Mouse (Mus musculus) frontal cortex, postnatal 25 days (tissue): ENCODE measurements around the gene Sp140.
"Not testable (repeated sequence)": the region's sequence is repeated elsewhere in the genome, so short reads cannot be mapped to it uniquely, and the experiment has no call there.

Experiments
- DNase-seq, 2 experiments: peaks; one replicate each; pipeline ENCODE4 v3.0.0; 2022; ENCODE audit warnings: low spot score in 2 of 2

Sp140 gene

DNA sequence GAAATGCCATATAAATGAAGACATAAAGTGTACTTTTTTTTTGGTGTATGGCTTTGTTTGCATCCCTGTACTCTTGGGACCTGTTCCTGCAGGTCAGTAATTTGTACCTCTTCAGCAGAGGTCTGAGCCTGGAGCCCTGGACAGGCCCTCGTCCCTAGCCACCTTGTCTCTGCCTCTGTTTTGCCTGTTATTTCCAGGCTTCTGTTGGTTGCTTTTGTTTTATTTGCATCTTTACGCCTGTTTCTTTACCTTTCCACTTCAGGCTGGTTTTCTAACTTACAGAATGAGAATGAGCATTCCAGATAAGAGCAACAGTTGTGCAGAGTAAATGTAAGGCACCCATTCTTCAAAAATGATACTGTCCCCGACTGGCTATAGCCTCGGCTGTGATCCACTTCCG lies at the start of gene Sp140:
TSS of gene Sp140 (plus strand) at position 301 of the 400 bp plus-strand sequence.
- not testable (repeated sequence) for DNase-seq

DNA sequence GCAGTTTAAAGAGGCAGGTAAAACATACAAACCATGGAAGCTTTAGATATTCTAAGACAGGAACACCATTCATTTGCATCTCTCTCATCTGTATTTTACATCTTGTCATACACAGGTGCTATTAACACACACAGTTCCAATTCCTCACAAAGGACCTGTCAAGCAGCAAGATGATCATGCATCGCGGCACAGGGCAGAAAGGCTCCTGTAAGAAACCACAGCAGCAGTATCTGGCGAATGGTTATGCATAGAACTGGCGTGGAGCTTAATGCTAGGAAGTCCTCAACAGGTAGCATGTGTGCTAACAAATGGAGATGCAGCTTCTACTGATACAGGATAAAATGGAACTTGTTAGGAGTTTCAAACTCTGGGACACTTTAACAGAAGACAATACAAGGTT lies 44.9 kb upstream of the Sp140 start:
- peak in 1 of 2 experiments; percentile 5 for DNase-seq

DNA sequence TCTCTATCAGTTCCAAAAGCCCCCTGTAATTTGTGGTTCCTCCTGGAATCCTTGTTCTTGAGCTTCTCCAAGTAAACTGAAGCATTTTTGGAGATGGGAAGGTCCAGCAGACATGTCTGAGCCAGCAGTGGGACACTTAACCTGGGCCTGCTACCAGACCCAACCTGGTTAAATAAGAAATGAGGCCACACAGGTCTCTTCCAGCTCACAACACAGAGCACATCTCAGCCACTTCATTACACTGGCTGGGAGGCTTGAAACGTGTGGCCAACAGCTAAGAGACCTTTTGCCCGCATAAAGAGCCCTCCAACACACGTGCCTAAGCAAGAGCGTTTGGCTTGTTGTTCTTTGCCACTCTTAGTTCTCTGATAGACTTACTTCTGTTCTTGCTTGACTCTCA lies 26.6 kb upstream of the Sp140 start:
- not testable (repeated sequence) for DNase-seq

- DNase-seq = not testable (repeated sequence)
Observed at GRCm38 (mm10) chr1:85575376-85575775, 24.8 kb upstream of the Sp140 start, which contains the start of gene G530012D18Rik. TSS of gene G530012D18Rik (plus strand) at chr1:85575676.

GRCm38 (mm10) chr1:85578372-85579010 lies 21.7 kb upstream of the Sp140 start:
- DNase-seq = not testable (repeated sequence)

DNA sequence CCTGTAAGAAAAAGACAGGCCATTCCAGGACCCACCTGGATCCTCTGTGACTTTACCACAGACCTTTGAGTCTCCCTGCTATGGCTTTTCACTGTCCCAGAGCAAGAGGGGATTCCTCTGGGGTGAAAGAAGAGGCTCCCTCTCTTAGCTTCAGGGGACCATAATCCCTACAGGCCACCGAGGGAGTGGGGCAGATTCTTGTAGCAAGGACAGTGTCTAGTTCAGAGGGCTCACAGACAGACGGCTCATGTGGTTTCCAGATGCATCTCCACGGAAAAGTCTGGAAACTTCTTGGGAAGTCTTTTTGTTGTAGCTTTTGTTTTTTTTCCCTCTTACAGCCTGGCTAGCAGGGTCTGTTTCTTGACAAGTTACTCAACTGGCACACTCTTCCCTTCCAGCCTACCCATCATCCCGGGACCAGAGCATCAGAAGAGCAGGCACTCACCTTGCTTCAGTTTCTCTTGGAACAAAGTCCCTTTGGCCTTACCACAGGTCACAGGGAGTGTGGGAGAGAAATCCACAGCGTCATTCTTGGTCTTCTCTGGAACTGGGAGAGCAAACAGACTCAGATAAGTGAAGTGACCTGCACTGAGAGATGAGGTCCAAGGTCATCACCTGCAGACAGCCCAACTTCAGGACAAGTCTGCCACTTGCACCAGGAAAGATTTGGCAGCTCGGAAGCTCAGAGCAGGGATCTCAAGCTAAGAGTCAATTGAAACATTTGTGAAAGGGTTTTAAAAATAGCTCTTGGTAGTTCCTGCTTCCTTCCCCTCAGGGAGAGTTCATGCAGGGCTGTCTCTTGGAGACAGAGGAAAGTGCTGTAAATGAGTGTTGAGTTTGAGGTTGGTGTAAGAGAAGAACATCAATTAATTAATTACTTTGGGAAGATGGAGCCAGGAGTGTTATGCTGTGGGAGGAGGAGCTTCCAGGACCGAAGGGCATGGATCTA lies 20.7 kb upstream of the Sp140 start:
- DNase-seq = not testable (repeated sequence)

GRCm38 (mm10) chr1:85580148-85580534 lies 20.0 kb upstream of the Sp140 start:
- not testable (repeated sequence) for DNase-seq

- not testable (repeated sequence) for DNase-seq
Observed at GRCm38 (mm10) chr1:85580578-85580977, 19.6 kb upstream of the Sp140 start.

DNA sequence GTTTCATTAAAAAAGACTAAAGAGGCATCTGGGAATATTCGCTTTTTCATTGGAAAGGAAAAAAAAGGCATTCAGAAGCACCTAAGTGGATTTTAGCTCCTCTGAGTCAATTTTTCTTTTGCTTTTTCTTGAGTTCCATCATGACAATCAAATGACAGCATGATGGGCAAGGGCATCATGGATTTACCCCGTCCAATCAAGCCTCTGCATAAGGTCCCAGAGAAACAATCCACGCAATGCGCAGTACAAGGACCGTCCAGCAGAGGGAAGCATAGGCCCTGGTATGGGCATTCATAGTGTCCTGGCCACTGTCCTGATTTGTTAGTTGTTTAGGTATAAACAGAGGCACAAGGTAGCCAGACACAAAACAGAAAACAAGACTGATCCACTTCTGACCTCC lies 18.7 kb upstream of the Sp140 start:
- not testable (repeated sequence) for DNase-seq

GRCm38 (mm10) chr1:85588697-85589096 lies 11.5 kb upstream of the Sp140 start:
- DNase-seq = not testable (repeated sequence)

DNA sequence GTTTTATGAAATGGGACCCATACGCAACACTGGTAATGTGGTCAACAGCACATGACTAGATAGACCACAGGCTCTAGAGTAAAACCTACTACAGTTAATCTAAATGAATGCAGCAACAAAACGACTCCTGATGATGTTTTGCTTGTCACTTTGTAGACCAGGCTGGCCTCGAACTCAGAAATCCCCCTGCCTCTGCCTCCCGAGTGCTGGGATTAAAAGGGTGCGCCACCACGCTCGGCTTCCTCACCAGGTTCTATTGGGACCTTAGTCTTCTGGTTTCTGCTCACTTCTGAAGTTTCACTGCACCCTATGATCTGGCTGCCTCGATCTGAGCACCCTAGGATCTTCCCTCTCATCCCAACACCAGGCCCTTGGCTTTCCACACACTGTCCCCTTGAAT lies 7.7 kb upstream of the Sp140 start:
- not testable (repeated sequence) for DNase-seq

DNA sequence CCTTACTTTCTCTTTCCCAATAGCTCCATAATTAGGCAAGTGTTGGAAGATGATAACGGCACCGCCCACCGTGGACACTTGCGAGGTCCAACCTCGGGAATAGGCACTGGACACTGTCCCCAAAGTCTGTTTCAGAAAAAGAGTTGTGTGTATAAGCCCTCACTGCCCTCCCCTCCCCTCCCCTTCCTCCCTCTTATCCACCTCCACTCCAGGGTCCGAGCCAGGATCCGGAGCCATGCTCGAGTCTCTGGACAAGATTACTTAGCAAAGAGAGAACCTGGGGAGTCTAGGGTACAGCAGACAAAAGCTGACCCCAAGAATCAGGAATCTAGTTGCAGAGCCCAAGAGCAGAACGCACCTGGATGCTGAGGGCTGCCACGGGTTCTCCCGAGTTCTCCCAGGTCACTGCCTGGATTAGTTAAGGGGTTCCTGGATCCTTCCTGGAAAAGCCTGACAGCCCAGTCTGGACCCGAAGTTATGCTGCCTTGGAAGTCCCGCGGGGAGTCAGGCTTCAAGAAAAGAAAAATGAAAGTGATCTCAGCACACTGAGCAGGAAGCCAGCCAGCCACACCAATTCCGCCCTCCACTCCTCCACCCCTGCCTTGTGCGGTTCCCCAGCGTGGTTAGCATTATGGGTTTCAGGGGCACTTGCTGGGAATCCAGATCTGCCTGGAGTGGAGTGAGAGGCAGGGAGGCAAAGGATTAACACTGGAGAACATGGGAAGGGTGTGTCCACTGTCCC lies 1.7 kb upstream of the Sp140 start, which contains the start of gene Sp110:
TSS of gene Sp110 (minus strand) at position 547 of the 742 bp plus-strand sequence.
- DNase-seq = not testable (repeated sequence)

DNA sequence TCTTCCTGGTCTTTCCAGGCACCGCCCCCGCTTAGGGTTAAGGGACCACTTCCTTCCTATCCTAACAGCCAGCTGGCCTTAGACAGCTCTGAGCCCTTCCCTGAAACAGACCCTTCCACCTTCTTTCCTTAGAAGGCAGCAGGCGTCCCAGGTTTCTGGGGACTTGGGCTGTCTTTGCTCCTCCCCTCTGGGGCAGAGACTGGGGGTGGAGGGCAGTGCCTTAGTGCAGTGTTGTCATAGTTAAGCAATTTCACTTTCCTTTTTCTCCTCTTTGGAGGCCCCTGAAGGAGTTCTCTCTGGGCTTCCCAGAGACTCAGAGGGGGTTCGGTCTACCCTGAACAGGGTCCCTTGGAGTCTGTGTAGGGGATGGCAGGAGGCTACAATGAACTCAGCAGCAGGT lies 616 bp downstream of the Sp140 start:
- not testable (repeated sequence) for DNase-seq

- DNase-seq = not testable (repeated sequence)
Observed at GRCm38 (mm10) chr1:85604341-85604740, 4.2 kb downstream of the Sp140 start.

DNA sequence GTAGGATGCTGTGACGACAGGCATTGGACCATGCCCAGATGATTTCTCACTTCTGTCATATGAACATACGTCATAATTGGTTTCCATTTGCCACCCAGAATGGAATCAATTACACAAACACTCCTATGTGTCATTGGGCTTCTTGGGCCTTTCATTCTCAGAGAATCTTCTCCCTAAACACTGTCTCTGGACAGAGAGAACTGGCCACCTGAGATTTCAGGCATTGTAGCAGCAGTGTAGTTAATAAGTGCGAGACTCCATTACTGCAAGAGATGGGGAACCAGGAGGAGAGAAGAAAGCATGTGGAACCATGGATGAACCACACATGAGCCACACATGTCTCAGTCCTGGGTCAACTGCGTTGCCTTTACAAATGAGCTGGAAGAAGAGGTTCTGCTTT lies 8.2 kb downstream of the Sp140 start:
- DNase-seq = not testable (repeated sequence)

GRCm38 (mm10) chr1:85610581-85610980 lies 10.4 kb downstream of the Sp140 start:
- not testable (repeated sequence) for DNase-seq

- not testable (repeated sequence) for DNase-seq
Observed at GRCm38 (mm10) chr1:85615096-85615495, 14.9 kb downstream of the Sp140 start.

DNA sequence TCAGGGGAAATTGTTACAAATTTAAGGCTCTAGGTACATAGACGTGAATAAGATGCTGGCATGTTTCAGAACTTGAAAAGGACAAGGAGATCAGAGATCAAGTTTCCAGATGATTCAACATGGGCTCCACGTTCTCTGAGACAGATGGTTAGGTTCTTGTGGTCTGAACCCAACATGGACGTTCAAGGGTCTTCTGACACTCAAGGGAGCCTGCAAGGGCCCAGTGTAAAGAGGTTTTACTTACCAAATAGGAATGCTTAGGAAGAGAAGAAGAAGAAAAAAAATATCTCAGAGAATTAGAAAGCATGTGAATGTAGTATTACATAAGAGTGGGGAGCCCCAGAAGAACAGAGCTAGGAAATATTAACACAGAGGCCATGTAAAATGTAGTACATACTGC lies 15.6 kb downstream of the Sp140 start:
- not testable (repeated sequence) for DNase-seq

DNA sequence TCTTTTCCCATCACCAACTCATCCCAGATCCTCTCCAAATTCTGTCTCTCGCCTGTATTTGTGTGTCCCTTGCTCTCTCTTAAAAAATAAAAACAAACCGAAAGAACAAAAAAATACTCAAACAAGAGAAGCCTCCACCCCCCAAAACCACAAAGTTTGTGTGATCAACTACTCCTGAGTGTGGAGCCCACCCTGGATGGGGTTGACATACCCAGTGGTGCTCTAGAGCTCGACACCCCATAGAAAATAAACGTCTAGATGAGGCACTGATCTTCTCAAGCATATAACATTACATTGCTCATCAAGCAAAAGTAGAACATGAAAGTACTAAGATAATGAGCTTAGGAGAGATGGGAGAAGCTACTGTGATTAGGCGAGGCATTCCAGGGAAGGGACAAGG lies 17.0 kb downstream of the Sp140 start:
- DNase-seq = not testable (repeated sequence)

DNA sequence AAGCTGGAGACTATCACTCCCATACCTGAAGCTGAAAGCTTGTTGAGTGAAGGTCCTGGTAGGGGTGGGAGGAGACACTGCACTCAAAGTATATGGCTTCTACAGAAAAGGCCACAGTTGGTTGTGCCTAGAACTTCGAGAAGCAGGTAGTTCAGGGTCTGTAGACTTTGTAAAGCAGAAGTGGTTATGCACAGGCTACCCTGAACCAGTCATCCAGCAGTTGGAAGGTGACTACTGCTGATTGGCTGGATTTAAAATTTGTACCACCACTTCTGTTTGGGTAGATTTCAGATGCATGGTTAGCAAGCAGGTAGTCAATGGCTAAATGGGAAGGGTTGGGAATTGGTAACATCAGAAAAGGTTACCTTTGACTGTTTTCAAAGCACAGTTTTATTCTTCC lies 18.5 kb downstream of the Sp140 start:
- DNase-seq = not testable (repeated sequence)

- DNase-seq = not testable (repeated sequence)
Observed at GRCm38 (mm10) chr1:85636936-85637335, 36.8 kb downstream of the Sp140 start.

DNA sequence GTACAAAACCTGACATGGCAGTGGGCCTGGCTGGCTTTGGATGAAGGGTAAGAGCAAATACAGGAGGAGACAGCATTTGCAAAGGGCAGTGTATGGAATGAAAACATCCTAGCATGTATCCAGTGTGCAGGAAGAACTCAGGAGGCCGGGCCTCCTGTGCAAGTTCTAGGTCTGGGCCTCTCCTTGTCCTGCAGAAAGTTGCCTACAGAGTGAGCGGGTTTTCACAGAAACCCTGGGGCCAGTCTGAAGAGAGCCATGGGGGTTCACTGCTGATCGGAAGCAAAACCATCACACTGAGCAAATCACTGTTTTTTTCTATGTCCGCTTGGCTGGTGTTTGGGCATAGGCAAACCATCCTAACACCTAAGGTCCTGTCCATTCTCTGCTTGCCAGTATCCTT lies 38.0 kb downstream of the Sp140 start:
- not testable (repeated sequence) for DNase-seq
